Mouse (Mus musculus) stomach, embryonic 14.5 days (tissue): ENCODE data around the gene Npas2. TPM values are rescaled to one million over a fixed set of nuclear protein-coding genes. Genes with fewer than 3 reads are reported as not detected.

Source experiments
- ATAC-seq: fragments of 200-750 bp; cut with Nextera tagmentation; 2 replicates; pipeline ENCODE4 v1.8.0; 2017; ENCODE audit warnings: low read depth, moderate TSS enrichment; ENCODE audit not compliant: insufficient number of reproducible peaks, insufficient read depth, low FRiP score
- H3K27ac ChIP-seq: fragments of 300-500 bp; sonication (generic); 2 replicates; pipeline ENCODE4 v1.5.1; 2014; ENCODE audit warnings: mild to moderate bottlenecking, low read length, moderate library complexity, mixed read lengths
- H3K27me3 ChIP-seq: fragments of 300-500 bp; sonication (generic); 2 replicates; pipeline ENCODE4 v1.6.1; 2014; ENCODE audit warnings: low read length, control low read depth, mixed read lengths; ENCODE audit not compliant: control insufficient read depth, insufficient read depth
- H3K36me3 ChIP-seq: fragments of 300-500 bp; sonication (generic); 2 replicates; pipeline ENCODE4 v1.6.1; 2014; ENCODE audit warnings: mild to moderate bottlenecking, control low read depth, low read length, moderate library complexity, mixed read lengths; ENCODE audit not compliant: control insufficient read depth, insufficient read depth
- H3K4me1 ChIP-seq: fragments of 300-500 bp; sonication (generic); 2 replicates; pipeline ENCODE4 v1.6.1; 2014; ENCODE audit warnings: low read length, control low read depth, mixed read lengths; ENCODE audit not compliant: control insufficient read depth, insufficient read depth
- H3K4me2 ChIP-seq: fragments of 300-500 bp; sonication (generic); replicated peaks from 2 replicates; pipeline ENCODE4 v1.6.1; 2014; ENCODE audit warnings: low read depth, low read length, control low read depth
- H3K4me3 ChIP-seq: fragments of 300-500 bp; sonication (generic); 2 replicates; pipeline ENCODE4 v1.5.1; 2014; ENCODE audit warnings: low read depth, low read length, control low read depth
- H3K9ac ChIP-seq: fragments of 300-500 bp; sonication (generic); replicated peaks from 2 replicates; pipeline ENCODE4 v1.6.1; 2014; ENCODE audit warnings: low read depth, mild to moderate bottlenecking, control low read depth, low read length, moderate library complexity, mixed read lengths
- H3K9me3 ChIP-seq: fragments of 300-500 bp; sonication (generic); 2 replicates; pipeline ENCODE4 v1.6.1; 2016; ENCODE audit warnings: low read depth, low read length, control low read depth; ENCODE audit not compliant: control insufficient read depth
- WGBS: fragments of 180-500 bp; shearing (Covaris S2); extraction: QIAGEN DNeasy Blood & Tissue Kit; methylation state at CpG from one replicate; pipeline ENCODE4 v1.1.7; 2014; 5-methylcytosine and 5-hydroxymethylcytosine counted together
- polyA plus RNA-seq: library from polyadenylated mRNA; unstranded; fragments of >200 nt; fragmentation: Nextera tagmentation; extraction: Ambion mirVana; gene quantifications from 2 replicates; pipeline ENCODE4 v1.2.1, GENCODE M21; 2014

Npas2 gene
- polyA plus RNA-seq, 1 experiment from 2014 or later = 0.81 TPM

DNA sequence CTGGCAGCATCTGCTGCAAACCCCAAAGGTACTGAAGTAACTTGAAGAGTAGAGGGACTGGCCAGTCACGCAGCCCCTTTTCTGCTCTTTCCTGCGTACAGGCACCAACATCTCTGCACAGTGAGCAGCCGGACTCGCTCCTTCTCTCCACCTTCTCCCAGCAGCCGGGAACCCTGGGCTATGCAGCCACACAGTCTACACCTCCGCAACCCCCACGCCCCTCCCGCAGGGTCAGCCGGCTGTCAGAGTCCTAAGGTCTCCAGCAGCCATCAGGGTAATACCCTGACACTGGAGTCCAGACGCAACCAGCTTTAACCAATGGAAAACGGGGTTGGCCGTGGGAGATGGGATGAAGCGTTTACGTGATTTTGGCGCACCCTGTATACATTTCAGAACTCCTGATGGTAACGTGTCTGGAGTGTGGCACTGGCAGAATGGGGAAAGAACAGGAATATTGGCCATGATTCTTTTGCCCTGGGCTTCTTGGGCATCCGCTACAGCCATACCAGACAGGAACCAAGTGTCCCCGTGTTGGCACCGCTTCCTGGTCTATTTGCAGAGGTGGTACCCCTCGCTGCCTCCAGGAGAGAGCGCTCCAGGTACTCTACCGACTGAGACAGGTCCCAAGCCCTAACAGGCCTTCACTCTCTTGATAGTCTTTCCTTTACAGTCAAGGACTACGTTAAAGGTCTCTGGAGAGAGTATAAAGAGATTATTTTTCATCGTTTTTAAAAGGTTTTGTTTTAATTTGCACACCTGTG is 168.4 kb downstream of the Npas2 start:
- Histone ChIP-seq H3K27me3 (no peaks in the 10 kb centered on the region), H3K36me3 (no peaks in the 10 kb centered on the region), H3K9me3 (no peaks in the 10 kb centered on the region), H3K9ac (no peak overlapping the region), H3K4me1 (peaks cover 5% of the 10 kb centered on the region; the same call in 1 of the 2 replicates), H3K27ac (no peak overlapping the region), H3K4me3 (no peak overlapping the region), H3K4me2 (peak overlapping the region; percentile 40)
- ATAC-seq = 0 out of 2 replicates have a peak, but pooled peaks have one; percentile 54
- 26% methylated on average over 24 of the region's 24 CpGs for WGBS

- 46% methylated on average over 7 of the region's 7 CpGs for WGBS
- no peak for ATAC-seq
- Histone ChIP-seq H3K9me3 (no peaks in the 10 kb centered on the region), H3K4me3 (no peak overlapping the region), H3K27me3 (no peaks in the 10 kb centered on the region), H3K27ac (no peak overlapping the region), H3K36me3 (no peaks in the 10 kb centered on the region), H3K4me1 (peaks cover 5% of the 10 kb centered on the region; the same call in 1 of the 2 replicates), H3K4me2 (no peak overlapping the region), H3K9ac (no peak overlapping the region)
These were observed 169.0 kb downstream of the Npas2 start for GRCm38 (mm10) chr1:39362515-39362893.

DNA sequence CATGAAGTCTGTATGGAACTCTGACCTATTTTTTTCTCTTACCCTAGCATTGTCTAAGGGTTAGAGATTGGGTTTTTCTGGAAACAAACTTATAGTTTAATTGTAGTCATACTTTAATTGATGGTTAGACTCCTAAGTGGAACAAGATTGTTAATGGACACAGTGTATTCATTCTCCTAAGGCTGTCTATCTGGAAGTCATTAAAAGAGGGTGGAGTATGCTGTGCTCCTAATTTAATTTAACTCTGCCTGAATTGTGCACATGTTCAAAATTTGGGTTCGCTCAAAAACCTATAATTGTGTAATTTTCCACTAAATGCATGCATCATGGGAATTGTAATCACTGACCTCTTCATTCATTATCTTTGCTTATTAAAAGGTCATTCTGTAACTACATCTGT is 172.0 kb downstream of the Npas2 start:
- no peak overlapping the region for H3K4me3 ChIP-seq
- peaks cover 15% of the 10 kb centered on the region for H3K36me3 ChIP-seq
- no peaks in the 10 kb centered on the region for H3K9me3 ChIP-seq
- 84% methylated on average over 1 of the region's 1 CpGs for WGBS
- peaks cover 10% of the 10 kb centered on the region for H3K4me1 ChIP-seq
- H3K27me3 ChIP-seq = no peaks in the 10 kb centered on the region
- H3K27ac ChIP-seq = no peak overlapping the region
- no peak overlapping the region for H3K9ac ChIP-seq
- ATAC-seq = no peak
- no peak overlapping the region for H3K4me2 ChIP-seq

GRCm38 (mm10) chr1:39367045-39367444 is 173.5 kb downstream of the Npas2 start:
- Histone ChIP-seq H3K9me3 (no peaks in the 10 kb centered on the region), H3K27ac (no peak overlapping the region), H3K36me3 (peaks cover 27% of the 10 kb centered on the region), H3K4me3 (peak overlapping the region; percentile 67), H3K9ac (peak overlapping the region; percentile 50), H3K27me3 (no peaks in the 10 kb centered on the region), H3K4me1 (peaks cover 5% of the 10 kb centered on the region), H3K4me2 (peak overlapping the region; percentile 46)
- no peak for ATAC-seq
- WGBS = 29% methylated on average over 6 of the region's 6 CpGs

- Histone ChIP-seq H3K27me3 (no peaks in the 10 kb centered on the region), H3K9me3 (no peaks in the 10 kb centered on the region), H3K4me2 (peak within 1 kb of the TSS; percentile 94), H3K4me1 (peaks cover 5% of the 10 kb centered on the region; the same call in 1 of the 2 replicates), H3K36me3 (peaks cover 34% of the 10 kb centered on the region), H3K27ac (peak within 1 kb of the TSS; percentile 89), H3K9ac (peak within 1 kb of the TSS; percentile 94), H3K4me3 (peak within 1 kb of the TSS; percentile 67)
- ATAC-seq = peak; percentile 99
- WGBS = under 1% methylated on average over 62 of the region's 62 CpGs
These were observed 174.2 kb downstream of the Npas2 start, which contains the start of gene Rpl31 for GRCm38 (mm10) chr1:39367601-39368266. TSS of gene Rpl31 (plus strand) at chr1:39367842.

- no peaks in the 10 kb centered on the region for H3K9me3 ChIP-seq
- WGBS = under 1% methylated on average over 34 of the region's 34 CpGs
- H3K9ac ChIP-seq = peak overlapping the region; percentile 94
- peaks cover 39% of the 10 kb centered on the region for H3K36me3 ChIP-seq
- peak overlapping the region; percentile 89 for H3K27ac ChIP-seq
- H3K27me3 ChIP-seq = no peaks in the 10 kb centered on the region
- H3K4me1 ChIP-seq = peaks cover 5% of the 10 kb centered on the region; the same call in 1 of the 2 replicates
- H3K4me2 ChIP-seq = peak overlapping the region; percentile 94
- peak overlapping the region; percentile 67 for H3K4me3 ChIP-seq
- peak; percentile 12; the same call in 1 of the 2 replicates for ATAC-seq
These were observed 174.8 kb downstream of the Npas2 start for GRCm38 (mm10) chr1:39368267-39368841.

DNA sequence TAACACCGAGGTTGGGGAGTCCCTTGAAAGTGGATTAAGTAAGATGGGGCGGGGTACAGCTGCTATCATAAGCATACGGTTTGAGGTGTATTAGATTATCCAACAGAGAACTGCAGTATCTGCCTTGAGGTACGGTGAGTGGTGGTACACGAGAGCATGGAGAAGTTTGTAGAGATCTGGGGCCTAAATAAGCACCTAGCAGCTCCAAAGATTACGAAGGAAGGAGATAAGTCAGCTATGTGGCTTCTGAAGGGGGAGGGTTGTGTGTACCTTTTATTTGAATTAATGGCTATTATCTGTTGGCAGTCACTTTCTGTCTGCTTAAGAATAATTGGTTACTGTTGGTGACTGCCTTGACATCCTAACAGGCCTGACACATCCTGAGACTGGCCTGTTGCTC is 176.9 kb downstream of the Npas2 start:
- Histone ChIP-seq H3K27ac (no peak overlapping the region), H3K9me3 (no peaks in the 10 kb centered on the region), H3K4me2 (no peak overlapping the region), H3K4me1 (peaks cover 5% of the 10 kb centered on the region; the same call in 1 of the 2 replicates), H3K4me3 (no peak overlapping the region), H3K36me3 (peaks cover 51% of the 10 kb centered on the region), H3K27me3 (no peaks in the 10 kb centered on the region), H3K9ac (no peak overlapping the region)
- WGBS = 86% methylated on average over 6 of the region's 6 CpGs
- ATAC-seq = no peak

DNA sequence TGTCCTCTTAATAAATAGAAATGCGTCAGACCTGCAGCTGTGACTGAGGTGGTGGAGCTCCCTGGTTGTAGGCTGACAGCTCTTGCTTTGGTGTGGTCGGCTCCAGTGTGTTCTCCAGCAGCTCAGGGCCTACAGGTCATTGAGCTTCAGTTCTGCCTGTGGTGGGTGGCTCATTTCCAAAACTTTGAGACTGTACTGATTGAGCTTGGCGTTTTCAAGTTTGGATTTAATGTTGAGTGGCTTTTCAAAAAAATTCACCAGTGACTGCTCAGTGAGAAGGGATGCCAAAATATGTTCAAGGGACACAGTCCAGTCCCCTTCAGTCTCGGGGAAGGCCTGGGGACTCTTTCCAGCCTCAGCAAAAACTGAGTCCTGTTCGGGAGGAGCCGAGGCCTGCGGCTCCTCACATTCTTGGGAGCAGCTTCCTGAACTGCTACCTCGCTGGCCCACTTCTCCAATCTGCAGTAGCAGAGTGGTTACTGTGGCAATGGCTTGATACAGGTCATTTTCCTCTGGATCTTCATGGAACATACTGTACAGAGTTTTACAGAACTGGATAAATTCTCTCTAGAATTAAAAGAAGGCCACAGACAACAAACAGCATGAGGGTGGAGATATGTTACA is 178.8 kb downstream of the Npas2 start:
- WGBS = 85% methylated on average over 8 of the region's 8 CpGs
- Histone ChIP-seq H3K4me3 (no peak overlapping the region), H3K27ac (no peak overlapping the region), H3K27me3 (no peaks in the 10 kb centered on the region), H3K4me2 (no peak overlapping the region), H3K4me1 (peaks cover 5% of the 10 kb centered on the region; the same call in 1 of the 2 replicates), H3K9me3 (no peaks in the 10 kb centered on the region), H3K9ac (no peak overlapping the region), H3K36me3 (peaks cover 51% of the 10 kb centered on the region)
- no peak for ATAC-seq
